ENCODE assay signal across 9 mouse cellular contexts in genomic region chr1:44064625-44065024, GRCm38 (mm10). TPM values are rescaled to one million over a fixed set of nuclear protein-coding genes. Genes with fewer than 3 reads are reported as not detected.
DNase-seq lines count a peak whose midpoint lies in the region; ATAC-seq and TF ChIP-seq lines count a peak whose summit lies in the region.
"Had no signal": no experiment of that assay in that cellular context is flagged by ENCODE, and none has a peak within 500 bp of the region (broad histone marks: within the 10 kb centered on the region; RNA-seq: fewer than 3 reads in every experiment).

No protein-coding gene starts in this region.

- no peak for TF ChIP-seq EP300 in stomach, postnatal 0 days (optimal IDR thresholded peaks at IDR 0.05)

- H3K9ac ChIP-seq in forebrain, postnatal 0 days: no peak overlapping the region
- H3K9ac ChIP-seq in forebrain, embryonic 13.5 days: no peak overlapping the region
- H3K9ac ChIP-seq in stomach, postnatal 0 days (ENCODE audit: low read length): no peak overlapping the region
- H3K9ac ChIP-seq: limb, embryonic 13.5 days had no signal

- WGBS in forebrain, postnatal 0 days: 0% methylated on average over 1 of the region's 1 CpGs
- 0% methylated on average over 1 of the region's 1 CpGs for WGBS in forebrain, embryonic 13.5 days
- 4% methylated on average over 1 of the region's 1 CpGs for WGBS in stomach, postnatal 0 days

- no peaks in the 10 kb centered on the region for H3K27me3 ChIP-seq in forebrain, postnatal 0 days (ENCODE audit: insufficient read depth, low read length)
- H3K27me3 ChIP-seq in forebrain, embryonic 13.5 days: no peaks in the 10 kb centered on the region
- H3K27me3 ChIP-seq in stomach, postnatal 0 days (ENCODE audit: control insufficient read depth, insufficient read depth, low read length): no peaks in the 10 kb centered on the region
- H3K27me3 ChIP-seq: limb, embryonic 13.5 days had no signal

- H3K9me3 ChIP-seq in forebrain, postnatal 0 days (ENCODE audit: low read length): no peaks in the 10 kb centered on the region
- no peaks in the 10 kb centered on the region for H3K9me3 ChIP-seq in forebrain, embryonic 13.5 days (replicated peaks)
- H3K9me3 ChIP-seq in stomach, postnatal 0 days (ENCODE audit: control insufficient read depth, low read length): no peaks in the 10 kb centered on the region
- H3K9me3 ChIP-seq: limb, embryonic 13.5 days had no signal

- H3K27ac ChIP-seq in forebrain, postnatal 0 days (ENCODE audit: low read depth, low read length): no peak overlapping the region
- no peak overlapping the region for H3K27ac ChIP-seq in forebrain, embryonic 13.5 days
- no peak overlapping the region for H3K27ac ChIP-seq in stomach, postnatal 0 days (replicated peaks)
- H3K27ac ChIP-seq: limb, embryonic 13.5 days had no signal

- no peaks in the 10 kb centered on the region for H3K4me1 ChIP-seq in forebrain, postnatal 0 days (ENCODE audit: insufficient read depth)
- no peaks in the 10 kb centered on the region for H3K4me1 ChIP-seq in forebrain, embryonic 13.5 days
- H3K4me1 ChIP-seq in stomach, postnatal 0 days (replicated peaks; ENCODE audit: control insufficient read depth, insufficient read depth): no peaks in the 10 kb centered on the region
- H3K4me1 ChIP-seq: limb, embryonic 13.5 days had no signal

- H3K36me3 ChIP-seq in forebrain, postnatal 0 days (ENCODE audit: insufficient read depth): no peaks in the 10 kb centered on the region
- H3K36me3 ChIP-seq in forebrain, embryonic 13.5 days (ENCODE audit: poor library complexity, severe bottlenecking): no peaks in the 10 kb centered on the region
- H3K36me3 ChIP-seq in stomach, postnatal 0 days (ENCODE audit: control insufficient read depth, insufficient read depth, low read length): no peaks in the 10 kb centered on the region
- H3K36me3 ChIP-seq: limb, embryonic 13.5 days had no signal

- no peak overlapping the region for H3K4me3 ChIP-seq in forebrain, postnatal 0 days (ENCODE audit: low read depth, low read length)
- H3K4me3 ChIP-seq in forebrain, embryonic 13.5 days: no peak overlapping the region
- H3K4me3 ChIP-seq in stomach, postnatal 0 days (ENCODE audit: low read depth, low read length): no peak overlapping the region
- H3K4me3 ChIP-seq: limb, embryonic 13.5 days had no signal

- TF ChIP-seq POLR2A in brain, embryonic 14.5 days (IDR thresholded peaks at IDR 0.05; ENCODE audit: borderline replicate concordance, extremely low read depth, insufficient read depth, insufficient read length, poor library complexity, severe bottlenecking): no peak

- peak; percentile 59 for DNase-seq in forebrain, postnatal 0 days
- DNase-seq in brain, embryonic 14.5 days (ENCODE audit: low read depth): peak; percentile 56
- peak; percentile 40 for DNase-seq in gastrocnemius, postnatal 10 days
- DNase-seq in layer of hippocampus, adult 9-10 months (ENCODE audit: low spot score): peak; percentile 55
- peak; percentile 57 for DNase-seq in stomach, postnatal 0 days (ENCODE audit: low spot score)

- H3K4me2 ChIP-seq in forebrain, postnatal 0 days (ENCODE audit: low read depth): no peak overlapping the region
- H3K4me2 ChIP-seq in forebrain, embryonic 13.5 days: no peak overlapping the region
- H3K4me2 ChIP-seq in stomach, postnatal 0 days (replicated peaks; ENCODE audit: low read depth): no peak overlapping the region
- H3K4me2 ChIP-seq: limb, embryonic 13.5 days had no signal

- ATAC-seq in forebrain, postnatal 0 days: peak; percentile 48; the same call in 1 of the 2 replicates
- ATAC-seq in forebrain, embryonic 13.5 days: no peak
- ATAC-seq in CD4-positive, CD25-positive, alpha-beta regulatory T cell, adult 4 months: peak; percentile 92
- ATAC-seq in megakaryocyte progenitor cell, adult 5-6 weeks (replicated peaks; ENCODE audit: poor library complexity): peak; percentile 82
- no peak for ATAC-seq in stomach, postnatal 0 days (ENCODE audit: low FRiP score, low TSS enrichment)

- peak; percentile 64 for TF ChIP-seq CTCF in forebrain, postnatal 0 days (IDR thresholded peaks at IDR 0.05; ENCODE audit: low read depth)
- peak; percentile 36; the same call in 1 of the 2 replicates for TF ChIP-seq CTCF in brain, embryonic 14.5 days (IDR thresholded peaks at IDR 0.05; ENCODE audit: borderline replicate concordance, extremely low read depth, insufficient read depth, insufficient read length)
- TF ChIP-seq CTCF in stomach, postnatal 0 days (IDR thresholded peaks at IDR 0.05; ENCODE audit: low read depth): peak; percentile 78

RNA-seq across cellular contexts. Expression of gene Gm8251, which starts 2.9 kb away (rescaled TPM):
- 0.05 TPM in 1 of 2 replicates, not detected in the other for total RNA-seq in forebrain, postnatal 0 days (2014; rRNA removed)
- polyA plus RNA-seq in forebrain, postnatal 0 days (2015; fragmentation: Nextera tagmentation; extraction: Ambion mirVana): not detected in 2 replicates
- polyA plus RNA-seq in forebrain, embryonic 13.5 days (2015; fragmentation: Nextera tagmentation; extraction: Ambion mirVana): 0.12 and 0.29 TPM in 2 replicates
- polyA plus RNA-seq in CD4-positive, CD25-positive, alpha-beta regulatory T cell, adult 4 months (2017; shearing (Covaris generic)): under 1 TPM; 0.10 to 0.16 TPM
- polyA plus RNA-seq in brain, embryonic 14.5 days (2012; rRNA removed): 0.15 and 0.23 TPM in 2 replicates
- total RNA-seq in gastrocnemius, postnatal 10 days (2021): not detected
- 0.51 TPM in 1 of 2 replicates, not detected in the other for total RNA-seq in megakaryocyte progenitor cell, adult 5-6 weeks (2015)
- 0.25 and 0.51 TPM in 2 replicates for total RNA-seq in megakaryocyte progenitor cell, adult 5-6 weeks (2017)
- polyA plus RNA-seq in stomach, postnatal 0 days (2015; fragmentation: Nextera tagmentation; extraction: Ambion mirVana): 0.01 and 0.04 TPM in 2 replicates

RNA-seq across cellular contexts. Expression of gene Tex30, which starts 37.6 kb away (rescaled TPM):
- 15.2 and 18.7 TPM in 2 replicates for total RNA-seq in forebrain, postnatal 0 days (2014; rRNA removed)
- polyA plus RNA-seq in forebrain, postnatal 0 days (2015; fragmentation: Nextera tagmentation; extraction: Ambion mirVana): 36.0 and 43.4 TPM in 2 replicates
- 108 and 113 TPM in 2 replicates for polyA plus RNA-seq in forebrain, embryonic 13.5 days (2015; fragmentation: Nextera tagmentation; extraction: Ambion mirVana)
- polyA plus RNA-seq in CD4-positive, CD25-positive, alpha-beta regulatory T cell, adult 4 months (2017; shearing (Covaris generic)): 10 to 100 TPM; 33.2 to 44.8 TPM
- 20.7 and 32.6 TPM in 2 replicates for polyA plus RNA-seq in brain, embryonic 14.5 days (2012; rRNA removed)
- total RNA-seq in gastrocnemius, postnatal 10 days (2021): 1 to 10 TPM; 5.5 to 6.8 TPM
- total RNA-seq in megakaryocyte progenitor cell, adult 5-6 weeks (2015): 104 and 105 TPM in 2 replicates
- total RNA-seq in megakaryocyte progenitor cell, adult 5-6 weeks (2017): 69.6 and 78.2 TPM in 2 replicates
- 43.8 and 47.6 TPM in 2 replicates for polyA plus RNA-seq in stomach, postnatal 0 days (2015; fragmentation: Nextera tagmentation; extraction: Ambion mirVana)

RNA-seq across cellular contexts. Expression of gene Mettl21c, which starts 44.8 kb away (rescaled TPM):
- total RNA-seq in forebrain, postnatal 0 days (2014; rRNA removed): 1.2 and 2.3 TPM in 2 replicates
- 1.8 and 2.5 TPM in 2 replicates for polyA plus RNA-seq in forebrain, postnatal 0 days (2015; fragmentation: Nextera tagmentation; extraction: Ambion mirVana)
- 0.79 and 1.5 TPM in 2 replicates for polyA plus RNA-seq in forebrain, embryonic 13.5 days (2015; fragmentation: Nextera tagmentation; extraction: Ambion mirVana)
- 1 to 10 TPM in 1 of 2 experiments, under 1 TPM in 1; 0.78 to 2.0 TPM for polyA plus RNA-seq in CD4-positive, CD25-positive, alpha-beta regulatory T cell, adult 4 months (2017; shearing (Covaris generic))
- polyA plus RNA-seq in brain, embryonic 14.5 days (2012; rRNA removed): 1.5 and 1.7 TPM in 2 replicates
- total RNA-seq in gastrocnemius, postnatal 10 days (2021): 100 to 1,000 TPM in 1 of 2 experiments, 10 to 100 TPM in 1; 89.0 to 108 TPM
- not detected in 2 replicates for total RNA-seq in megakaryocyte progenitor cell, adult 5-6 weeks (2015)
- not detected in 2 replicates for total RNA-seq in megakaryocyte progenitor cell, adult 5-6 weeks (2017)
- polyA plus RNA-seq in stomach, postnatal 0 days (2015; fragmentation: Nextera tagmentation; extraction: Ambion mirVana): 0.29 and 0.47 TPM in 2 replicates

RNA-seq across cellular contexts. Expression of gene Kdelc1, which starts 54.0 kb away (rescaled TPM):
- 10.5 and 10.6 TPM in 2 replicates for total RNA-seq in forebrain, postnatal 0 days (2014; rRNA removed)
- polyA plus RNA-seq in forebrain, postnatal 0 days (2015; fragmentation: Nextera tagmentation; extraction: Ambion mirVana): 12.7 and 14.2 TPM in 2 replicates
- polyA plus RNA-seq in forebrain, embryonic 13.5 days (2015; fragmentation: Nextera tagmentation; extraction: Ambion mirVana): 40.5 and 40.8 TPM in 2 replicates
- 10 to 100 TPM; 17.1 to 18.0 TPM for polyA plus RNA-seq in CD4-positive, CD25-positive, alpha-beta regulatory T cell, adult 4 months (2017; shearing (Covaris generic))
- 24.2 and 32.2 TPM in 2 replicates for polyA plus RNA-seq in brain, embryonic 14.5 days (2012; rRNA removed)
- total RNA-seq in gastrocnemius, postnatal 10 days (2021): 10 to 100 TPM; 12.3 to 14.3 TPM
- total RNA-seq in megakaryocyte progenitor cell, adult 5-6 weeks (2015): 38.7 and 41.8 TPM in 2 replicates
- 34.3 and 35.7 TPM in 2 replicates for total RNA-seq in megakaryocyte progenitor cell, adult 5-6 weeks (2017)
- polyA plus RNA-seq in stomach, postnatal 0 days (2015; fragmentation: Nextera tagmentation; extraction: Ambion mirVana): 19.5 and 20.6 TPM in 2 replicates

RNA-seq across cellular contexts. Expression of gene Bivm, which starts 54.1 kb away (rescaled TPM):
- total RNA-seq in forebrain, postnatal 0 days (2014; rRNA removed): 39.9 and 40.1 TPM in 2 replicates
- polyA plus RNA-seq in forebrain, postnatal 0 days (2015; fragmentation: Nextera tagmentation; extraction: Ambion mirVana): 16.9 and 22.5 TPM in 2 replicates
- polyA plus RNA-seq in forebrain, embryonic 13.5 days (2015; fragmentation: Nextera tagmentation; extraction: Ambion mirVana): 29.5 and 30.1 TPM in 2 replicates
- polyA plus RNA-seq in CD4-positive, CD25-positive, alpha-beta regulatory T cell, adult 4 months (2017; shearing (Covaris generic)): 10 to 100 TPM; 10.0 to 10.8 TPM
- 19.7 and 20.9 TPM in 2 replicates for polyA plus RNA-seq in brain, embryonic 14.5 days (2012; rRNA removed)
- 1 to 10 TPM; 8.1 to 8.8 TPM for total RNA-seq in gastrocnemius, postnatal 10 days (2021)
- 17.9 and 20.6 TPM in 2 replicates for total RNA-seq in megakaryocyte progenitor cell, adult 5-6 weeks (2015)
- 10.1 and 10.9 TPM in 2 replicates for total RNA-seq in megakaryocyte progenitor cell, adult 5-6 weeks (2017)
- polyA plus RNA-seq in stomach, postnatal 0 days (2015; fragmentation: Nextera tagmentation; extraction: Ambion mirVana): 7.4 and 8.0 TPM in 2 replicates

Comparison
In these comparisons a context has a peak if more than half of its experiments do, and no peak if none do; other contexts are left out.
1. ATAC-seq: peak in forebrain, postnatal 0 days (single experiment), CD4-positive, CD25-positive, alpha-beta regulatory T cell, adult 4 months (single experiment) and megakaryocyte progenitor cell, adult 5-6 weeks (single experiment); none in forebrain, embryonic 13.5 days (single experiment) and stomach, postnatal 0 days (single experiment).
2. Peak in every context shown above with its lines, with median percentiles within 50 percentile points of each other: DNase-seq and CTCF ChIP-seq.